Mouse (Mus musculus): ENCODE measurements around the gene Nr6a1. TPM values are rescaled to one million over a fixed set of nuclear protein-coding genes. Genes with fewer than 3 reads are reported as not detected.
A peak's percentile ranks its signal among the peaks of the same experiment; 100 is the strongest.

The Nr6a1 gene
- polyA plus RNA-seq, 1 experiment from 2014 or later: 1.5 TPM

GRCm38 (mm10) chr2:38688791-38689520 is 238.5 kb downstream of the Nr6a1 start:
- Histone ChIP-seq H3K9ac (peak overlapping the region; percentile 59), H3K27ac (no peak overlapping the region)
- 3% methylated on average over 29 of the region's 29 CpGs for WGBS

GRCm38 (mm10) chr2:38685746-38686145 is 241.7 kb downstream of the Nr6a1 start:
- no peak overlapping the region for H3K4me2 ChIP-seq
- ATAC-seq (ENCODE audit: insufficient number of reproducible peaks, insufficient read depth, low FRiP score, low TSS enrichment, low read depth): no peak

More at GRCm38 (mm10) chr2:38688791-38689520, 238.5 kb downstream of the Nr6a1 start:
- Histone ChIP-seq H3K4me1 (peaks cover 14% of the 10 kb centered on the region), H3K9me3 (no peaks in the 10 kb centered on the region), H3K36me3 (no peaks in the 10 kb centered on the region), H3K4me3 (peak overlapping the region; percentile 37), H3K27me3 (peaks cover 24% of the 10 kb centered on the region), H3K4me2 (peak overlapping the region; percentile 63)
- 0 out of 2 replicates have a peak, but pooled peaks have one; percentile 50 for ATAC-seq (ENCODE audit: insufficient number of reproducible peaks, insufficient read depth, low FRiP score, low TSS enrichment, low read depth)

GRCm38 (mm10) chr2:38683083-38683482 is 244.4 kb downstream of the Nr6a1 start:
- H3K4me2 ChIP-seq: no peak overlapping the region
- H3K36me3 ChIP-seq: no peaks in the 10 kb centered on the region
- no peak for ATAC-seq (ENCODE audit: insufficient number of reproducible peaks, insufficient read depth, low FRiP score, low TSS enrichment, low read depth)
- WGBS: 86% methylated on average over 5 of the region's 5 CpGs
- H3K9me3 ChIP-seq: no peaks in the 10 kb centered on the region
- no peak overlapping the region for H3K9ac ChIP-seq
- H3K4me1 ChIP-seq: peaks cover under 1% of the 10 kb centered on the region
- H3K4me3 ChIP-seq: no peak overlapping the region
- no peak overlapping the region for H3K27ac ChIP-seq
- H3K27me3 ChIP-seq: peaks cover 5% of the 10 kb centered on the region; the same call in 1 of the 2 replicates

More at GRCm38 (mm10) chr2:38685746-38686145, 241.7 kb downstream of the Nr6a1 start:
- H3K27ac ChIP-seq: no peak overlapping the region
- H3K4me1 ChIP-seq: peaks cover 14% of the 10 kb centered on the region
- H3K4me3 ChIP-seq: no peak overlapping the region
- no peaks in the 10 kb centered on the region for H3K36me3 ChIP-seq
- no peak overlapping the region for H3K9ac ChIP-seq
- peaks cover 18% of the 10 kb centered on the region for H3K27me3 ChIP-seq
- WGBS: 68% methylated on average over 3 of the region's 3 CpGs
- H3K9me3 ChIP-seq: no peaks in the 10 kb centered on the region

- no peaks in the 10 kb centered on the region for H3K4me1 ChIP-seq
- H3K36me3 ChIP-seq: no peaks in the 10 kb centered on the region
- 0 out of 2 replicates have a peak, but pooled peaks have one; percentile 12 for ATAC-seq (ENCODE audit: insufficient number of reproducible peaks, insufficient read depth, low FRiP score, low TSS enrichment, low read depth)
- 84% methylated on average over 5 of the region's 5 CpGs for WGBS
- no peak overlapping the region for H3K4me3 ChIP-seq
- H3K27ac ChIP-seq: no peak overlapping the region
- no peaks in the 10 kb centered on the region for H3K9me3 ChIP-seq
- 0 out of 2 replicates have a peak, but pooled peaks cover 1% of the 10 kb centered on the region for H3K27me3 ChIP-seq
- no peak overlapping the region for H3K4me2 ChIP-seq
- H3K9ac ChIP-seq: no peak overlapping the region
These were observed 245.3 kb downstream of the Nr6a1 start for GRCm38 (mm10) chr2:38682209-38682608.

- no peak overlapping the region for H3K4me3 ChIP-seq
- no peaks in the 10 kb centered on the region for H3K9me3 ChIP-seq
- H3K27me3 ChIP-seq: 0 out of 2 replicates have a peak, but pooled peaks cover 5% of the 10 kb centered on the region
- no peak for ATAC-seq (ENCODE audit: insufficient number of reproducible peaks, insufficient read depth, low FRiP score, low TSS enrichment, low read depth)
- H3K9ac ChIP-seq: no peak overlapping the region
- H3K36me3 ChIP-seq: no peaks in the 10 kb centered on the region
- H3K4me2 ChIP-seq: no peak overlapping the region
- H3K4me1 ChIP-seq: no peaks in the 10 kb centered on the region
- no peak overlapping the region for H3K27ac ChIP-seq
These were observed 248.5 kb downstream of the Nr6a1 start for GRCm38 (mm10) chr2:38678947-38679346.

- 57% methylated on average over 9 of the region's 9 CpGs for WGBS
- Histone ChIP-seq H3K36me3 (no peaks in the 10 kb centered on the region), H3K9ac (no peak overlapping the region), H3K4me1 (no peaks in the 10 kb centered on the region), H3K27me3 (peaks cover 17% of the 10 kb centered on the region; the same call in 1 of the 2 replicates), H3K4me2 (no peak overlapping the region), H3K27ac (no peak overlapping the region), H3K4me3 (no peak overlapping the region), H3K9me3 (no peaks in the 10 kb centered on the region)
- ATAC-seq (ENCODE audit: insufficient number of reproducible peaks, insufficient read depth, low FRiP score, low TSS enrichment, low read depth): no peak
These were observed 252.0 kb downstream of the Nr6a1 start for GRCm38 (mm10) chr2:38675366-38675969.

Small RNAs within 50 kb of the gene (microRNA-seq; reads per million reads assigned to microRNA genes)
- 155 reads per million, percentile 60 among the genes with 10 or more reads in this experiment for gene Mir181a-2
- 2,045 reads per million, percentile 82 among the genes with 10 or more reads in this experiment for gene Mir181b-2

Other genes starting within 250 kb of the Nr6a1 start
- gene Nr5a1, start 213.1 kb downstream of the Nr6a1 start, polyA plus RNA-seq (2015; fragmentation: Nextera tagmentation; extraction: Ambion mirVana): 0.07 and 0.11 TPM in 2 replicates
- 9.0 and 9.6 TPM in 2 replicates for gene Olfml2a, start 4.3 kb upstream of the Nr6a1 start, polyA plus RNA-seq (2015; fragmentation: Nextera tagmentation; extraction: Ambion mirVana)
- 2.0 and 2.2 TPM in 2 replicates for gene Wdr38, start 69.8 kb upstream of the Nr6a1 start, polyA plus RNA-seq (2015; fragmentation: Nextera tagmentation; extraction: Ambion mirVana)
- gene Arpc5l, start 77.7 kb upstream of the Nr6a1 start, polyA plus RNA-seq (2015; fragmentation: Nextera tagmentation; extraction: Ambion mirVana): 123 TPM in 2 replicates
- 1,096 and 1,227 TPM in 2 replicates for gene Rpl35, start 77.9 kb upstream of the Nr6a1 start, polyA plus RNA-seq (2015; fragmentation: Nextera tagmentation; extraction: Ambion mirVana)
- 33.1 and 36.1 TPM in 2 replicates for gene Golga1, start 137.9 kb upstream of the Nr6a1 start, polyA plus RNA-seq (2015; fragmentation: Nextera tagmentation; extraction: Ambion mirVana)